Mouse (Mus musculus): ENCODE data around the gene Vmn2r84. TPM values are rescaled to one million over a fixed set of nuclear protein-coding genes. Genes with fewer than 3 reads are reported as not detected.

The Vmn2r84 gene
- polyA plus RNA-seq (2014; fragmentation: Illumina TruSeq; extraction: RNeasy Lipid Tissue Mini Kit (QIAGEN cat#74804); ENCODE audit: insufficient read depth, low read depth, low replicate concordance): not detected

GRCm38 (mm10) chr10:130394232-130394631 is at the start of gene Vmn2r84:
Gene Vmn2r84 (minus strand): TSS chr10:130394332.

GRCm38 (mm10) chr10:130429603-130430002 is 35.5 kb upstream of the Vmn2r84 start, which contains the start of gene Vmn2r85:
Gene Vmn2r85 (minus strand): TSS chr10:130429703.

Other genes with a start within 250 kb of the Vmn2r84 start
- not detected for gene Olfr825, start 227.6 kb downstream of the Vmn2r84 start, polyA plus RNA-seq (2014; fragmentation: Illumina TruSeq; extraction: RNeasy Lipid Tissue Mini Kit (QIAGEN cat#74804); ENCODE audit: insufficient read depth, low read depth, low replicate concordance)
- not detected for gene Olfr826, start 210.1 kb downstream of the Vmn2r84 start, polyA plus RNA-seq (2014; fragmentation: Illumina TruSeq; extraction: RNeasy Lipid Tissue Mini Kit (QIAGEN cat#74804); ENCODE audit: insufficient read depth, low read depth, low replicate concordance)
- gene Olfr827, start 179.9 kb downstream of the Vmn2r84 start, polyA plus RNA-seq (2014; fragmentation: Illumina TruSeq; extraction: RNeasy Lipid Tissue Mini Kit (QIAGEN cat#74804); ENCODE audit: insufficient read depth, low read depth, low replicate concordance): not detected
- gene Neurod4, start 114.1 kb downstream of the Vmn2r84 start, polyA plus RNA-seq (2014; fragmentation: Illumina TruSeq; extraction: RNeasy Lipid Tissue Mini Kit (QIAGEN cat#74804); ENCODE audit: insufficient read depth, low read depth, low replicate concordance): not detected
- 1.8 TPM for gene Tespa1, start 71.5 kb downstream of the Vmn2r84 start, polyA plus RNA-seq (2014; fragmentation: Illumina TruSeq; extraction: RNeasy Lipid Tissue Mini Kit (QIAGEN cat#74804); ENCODE audit: insufficient read depth, low read depth, low replicate concordance)
- not detected for gene Vmn2r85, start 35.4 kb upstream of the Vmn2r84 start, polyA plus RNA-seq (2014; fragmentation: Illumina TruSeq; extraction: RNeasy Lipid Tissue Mini Kit (QIAGEN cat#74804); ENCODE audit: insufficient read depth, low read depth, low replicate concordance)
- not detected for gene Vmn2r86, start 61.7 kb upstream of the Vmn2r84 start, polyA plus RNA-seq (2014; fragmentation: Illumina TruSeq; extraction: RNeasy Lipid Tissue Mini Kit (QIAGEN cat#74804); ENCODE audit: insufficient read depth, low read depth, low replicate concordance)
- gene Vmn2r87, start 103.1 kb upstream of the Vmn2r84 start, polyA plus RNA-seq (2014; fragmentation: Illumina TruSeq; extraction: RNeasy Lipid Tissue Mini Kit (QIAGEN cat#74804); ENCODE audit: insufficient read depth, low read depth, low replicate concordance): not detected